In the genomic region with DNA sequence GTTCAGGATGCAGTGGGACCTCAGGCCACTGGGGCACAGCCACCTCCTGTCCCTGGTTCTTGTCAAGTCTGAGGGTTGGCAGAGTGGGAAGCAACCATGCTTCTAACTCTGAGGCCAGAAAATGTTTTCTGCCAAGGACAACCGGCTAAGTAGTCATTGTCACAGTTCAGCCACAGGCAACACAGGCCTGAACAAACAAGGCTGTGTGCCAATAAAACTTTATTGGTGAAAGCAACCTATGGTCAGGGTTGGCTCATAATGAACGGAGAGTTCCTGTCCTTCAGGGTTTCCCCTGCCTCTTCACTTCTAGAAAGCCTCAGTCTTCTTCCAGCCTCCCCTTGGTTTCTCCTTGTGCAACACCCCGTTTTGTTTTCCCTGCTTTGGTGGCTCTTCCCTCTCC, we compare ENCODE assay signal across 17 mouse cellular contexts. TPM values are rescaled to one million over a fixed set of nuclear protein-coding genes. Genes with fewer than 3 reads are reported as not detected.
"Had no signal": no experiment of that assay in that cellular context is flagged by ENCODE, and none has a peak within 500 bp of the region (broad histone marks: within the 10 kb centered on the region; RNA-seq: fewer than 3 reads in every experiment).

No protein-coding gene starts in this region.

- H3K9me3 ChIP-seq: neural tube, embryonic 12.5 days; neural tube, embryonic 13.5 days; neural tube, embryonic 15.5 days; stomach, embryonic 15.5 days had no signal

- DNase-seq: retina, postnatal 1 day; right cerebral cortex, adult 18-20 months; right cerebral cortex, postnatal 14 days; right cerebral cortex, postnatal 25 days; right cerebral cortex, postnatal 4 days; spleen, adult 18-20 months; thymus, adult 18-20 months; thymus, adult 2 months; thymus, postnatal 14 days; thymus, postnatal 25 days; thymus, postnatal 36 days; thymus, postnatal 4 days had no signal

- H3K9ac ChIP-seq: neural tube, embryonic 12.5 days; neural tube, embryonic 13.5 days; neural tube, embryonic 15.5 days; stomach, embryonic 15.5 days had no signal

- H3K36me3 ChIP-seq: neural tube, embryonic 12.5 days; neural tube, embryonic 13.5 days; neural tube, embryonic 15.5 days; stomach, embryonic 15.5 days had no signal

- H3K4me2 ChIP-seq: neural tube, embryonic 12.5 days; neural tube, embryonic 13.5 days; neural tube, embryonic 15.5 days; stomach, embryonic 15.5 days had no signal

- H3K27ac ChIP-seq: neural tube, embryonic 12.5 days; neural tube, embryonic 13.5 days; neural tube, embryonic 15.5 days; stomach, embryonic 15.5 days; stomach, postnatal 0 days had no signal

- H3K27me3 ChIP-seq: stomach, embryonic 15.5 days had no signal

- H3K4me3 ChIP-seq: neural tube, embryonic 12.5 days; neural tube, embryonic 13.5 days; neural tube, embryonic 15.5 days; stomach, embryonic 15.5 days had no signal

- H3K4me1 ChIP-seq: neural tube, embryonic 12.5 days; stomach, embryonic 15.5 days had no signal

RNA-seq across cellular contexts. Expression of a gene that starts 47.2 kb away (rescaled TPM):
- polyA plus RNA-seq: neural tube, embryonic 12.5 days; neural tube, embryonic 13.5 days had no signal
